Mouse (Mus musculus): ENCODE data around the gene Slc25a21. TPM values are rescaled to one million over a fixed set of nuclear protein-coding genes. Genes with fewer than 3 reads are reported as not detected.
A peak's percentile ranks its signal among the peaks of the same experiment; 100 is the strongest.

The Slc25a21 gene
- total and polyA plus RNA-seq, 3 experiments = 0.07 to 0.52 (median 0.40) TPM

- DNase-seq = no peak
These were observed 180.9 kb downstream of the Slc25a21 start for GRCm38 (mm10) chr12:57016324-57016723.

GRCm38 (mm10) chr12:57009010-57009409, 188.3 kb downstream of the Slc25a21 start:
- DNase-seq = no peak

- DNase-seq = peak; percentile 13
These were observed 211.2 kb downstream of the Slc25a21 start for GRCm38 (mm10) chr12:56986049-56986448.

DNA sequence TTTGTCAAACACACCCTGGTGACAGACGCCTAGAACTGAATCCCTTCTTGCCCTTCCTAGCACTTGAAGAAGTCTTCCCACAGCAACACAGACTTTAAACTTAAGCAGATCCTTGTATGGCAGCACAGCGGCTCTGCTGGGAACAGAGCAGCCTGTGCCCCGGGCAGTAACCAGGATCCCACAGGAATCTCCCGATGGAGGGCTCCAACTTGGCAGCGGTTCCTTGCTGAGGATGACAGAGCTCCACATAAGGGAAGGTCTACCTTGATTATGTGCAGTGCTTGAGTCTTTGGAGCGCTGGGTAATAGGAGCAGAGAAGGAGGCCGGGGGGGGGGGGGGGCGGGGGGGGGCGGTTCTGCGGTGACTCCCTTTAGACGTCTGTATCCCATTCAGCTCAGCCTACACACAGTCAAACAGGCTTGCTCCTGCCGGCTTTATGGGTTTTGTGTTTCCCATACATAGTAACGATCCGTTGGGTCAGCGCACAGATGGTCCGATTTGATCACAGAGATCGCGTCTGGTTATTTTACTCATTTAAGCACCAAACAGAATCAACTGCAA, 215.1 kb downstream of the Slc25a21 start:
- no peak for DNase-seq

GRCm38 (mm10) chr12:56975256-56975655, 222.0 kb downstream of the Slc25a21 start:
- DNase-seq = no peak

DNA sequence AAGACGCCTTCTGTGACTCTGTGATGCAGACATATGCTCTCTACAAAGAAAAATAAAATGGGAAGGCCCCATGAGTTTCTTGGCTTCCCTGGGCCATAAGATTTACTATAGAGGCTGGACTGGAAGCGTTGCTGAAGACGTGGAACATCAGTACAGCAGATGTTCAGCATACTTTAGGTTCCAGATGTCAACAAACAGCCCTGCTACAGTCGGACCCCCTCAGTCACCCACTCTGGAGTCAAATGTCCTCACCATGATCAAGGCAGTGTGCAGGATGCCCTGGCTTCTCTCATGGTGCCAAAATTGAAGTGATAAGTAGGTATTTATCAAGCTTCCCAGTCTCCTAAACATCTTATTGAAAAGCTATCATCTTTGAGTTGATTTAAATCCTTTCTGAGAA, 234.0 kb downstream of the Slc25a21 start:
- no peak for DNase-seq

DNA sequence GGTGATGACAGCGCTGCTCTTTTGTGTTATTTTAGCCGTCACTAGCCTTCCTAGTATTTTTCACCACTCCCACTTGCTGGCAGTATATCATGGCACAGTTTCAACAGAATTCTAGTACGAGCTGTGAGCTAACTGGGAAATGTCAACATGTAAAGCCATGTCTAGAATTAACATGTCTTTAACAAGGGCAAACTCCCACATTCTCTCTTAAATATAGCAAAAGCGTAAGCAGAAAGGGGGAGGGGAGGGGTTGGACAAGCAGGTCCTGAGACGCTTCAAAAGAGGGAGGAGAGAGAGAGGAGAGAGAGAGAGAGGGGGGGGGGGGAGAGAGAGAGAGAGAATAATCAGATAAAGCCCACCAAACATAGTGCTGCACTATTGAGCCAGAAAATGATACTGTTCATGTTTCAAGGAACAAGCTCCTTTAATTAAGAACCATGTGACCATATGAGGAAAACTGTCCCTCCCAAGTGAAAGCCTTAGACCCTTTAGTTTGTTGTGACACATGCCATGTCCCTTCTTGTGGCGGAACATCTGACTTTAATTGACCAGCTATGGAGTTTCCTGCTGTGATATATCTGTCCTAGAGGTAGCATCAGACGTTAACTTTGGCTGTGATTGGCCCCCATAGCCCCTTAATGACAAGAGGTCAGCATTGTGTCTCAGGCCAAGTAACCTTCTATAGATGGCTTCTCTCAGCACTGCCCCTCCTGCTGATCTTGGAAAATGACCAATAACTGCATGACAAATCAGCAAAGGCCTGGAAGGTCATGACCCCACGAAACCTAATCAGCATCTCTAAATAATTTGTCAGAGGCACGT, 237.8 kb downstream of the Slc25a21 start:
- no peak for DNase-seq

GRCm38 (mm10) chr12:56958244-56958643, 239.0 kb downstream of the Slc25a21 start:
- no peak for DNase-seq

DNA sequence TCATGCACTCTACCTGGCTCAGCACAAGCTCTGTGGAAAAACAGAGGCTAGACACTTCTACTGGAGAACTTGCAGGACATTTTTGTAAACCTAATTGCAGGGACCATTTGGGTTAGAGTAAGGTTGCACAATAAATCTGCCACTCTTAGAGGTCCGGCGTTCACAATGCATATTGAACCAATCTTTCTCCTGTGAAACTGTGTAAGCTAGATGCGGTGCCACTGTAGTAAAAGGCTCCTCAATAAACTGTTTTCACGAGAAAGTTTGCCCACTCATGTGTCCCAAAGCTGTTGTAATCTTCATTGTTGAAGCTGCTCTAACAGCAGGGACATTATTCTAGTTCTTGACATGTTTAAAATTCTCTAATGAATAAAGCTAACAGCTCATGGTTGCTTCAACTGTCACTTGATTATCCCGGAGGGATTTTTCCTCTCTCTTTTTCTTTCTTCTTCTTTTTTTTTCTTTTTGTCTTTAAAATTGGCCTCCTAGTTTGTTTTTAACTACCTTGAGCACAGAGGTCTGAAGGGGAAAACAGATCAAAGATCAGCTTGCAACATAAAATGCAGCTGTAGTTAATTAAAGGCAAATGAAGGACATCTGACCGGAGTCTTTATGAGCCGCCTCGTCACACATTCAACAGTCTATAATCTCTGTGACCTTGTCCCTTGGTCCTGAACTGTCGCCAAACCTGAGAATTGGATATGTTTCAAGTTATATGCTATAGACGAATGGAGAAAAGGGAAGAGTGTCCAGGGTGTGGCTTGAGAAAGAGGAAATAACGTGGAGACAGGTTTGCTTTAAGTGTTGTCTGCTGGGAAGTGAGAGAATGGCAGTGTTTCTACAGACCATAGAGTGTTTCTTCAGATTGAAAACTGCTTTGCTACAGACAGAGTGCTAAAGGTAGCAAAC, 245.3 kb downstream of the Slc25a21 start:
- no peak for DNase-seq

- DNase-seq = no peak
These were observed 253.0 kb downstream of the Slc25a21 start for GRCm38 (mm10) chr12:56944265-56944664.

DNA sequence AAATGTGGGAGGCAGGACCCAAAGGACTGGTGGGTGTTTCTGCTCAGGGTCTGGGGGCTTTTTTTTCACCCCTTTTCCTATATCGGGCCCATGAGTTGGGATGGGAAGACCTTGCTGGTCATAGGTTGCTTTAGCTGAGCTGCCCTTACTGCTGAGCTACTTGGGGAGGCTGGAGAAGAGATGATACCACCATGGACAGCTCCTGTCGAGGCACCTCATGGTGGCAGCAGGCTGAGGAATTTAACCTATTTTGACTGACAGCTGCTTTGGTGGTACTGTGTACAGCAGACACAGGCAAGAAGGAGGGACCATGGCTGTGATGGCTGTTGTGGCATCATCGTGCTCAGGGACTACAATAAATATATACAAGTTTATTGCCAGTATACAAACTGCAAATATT, 256.4 kb downstream of the Slc25a21 start:
- no peak for DNase-seq

- DNase-seq = no peak
These were observed 279.1 kb downstream of the Slc25a21 start for GRCm38 (mm10) chr12:56918145-56918544.

GRCm38 (mm10) chr12:56906476-56906875, 290.8 kb downstream of the Slc25a21 start:
- DNase-seq = no peak

DNA sequence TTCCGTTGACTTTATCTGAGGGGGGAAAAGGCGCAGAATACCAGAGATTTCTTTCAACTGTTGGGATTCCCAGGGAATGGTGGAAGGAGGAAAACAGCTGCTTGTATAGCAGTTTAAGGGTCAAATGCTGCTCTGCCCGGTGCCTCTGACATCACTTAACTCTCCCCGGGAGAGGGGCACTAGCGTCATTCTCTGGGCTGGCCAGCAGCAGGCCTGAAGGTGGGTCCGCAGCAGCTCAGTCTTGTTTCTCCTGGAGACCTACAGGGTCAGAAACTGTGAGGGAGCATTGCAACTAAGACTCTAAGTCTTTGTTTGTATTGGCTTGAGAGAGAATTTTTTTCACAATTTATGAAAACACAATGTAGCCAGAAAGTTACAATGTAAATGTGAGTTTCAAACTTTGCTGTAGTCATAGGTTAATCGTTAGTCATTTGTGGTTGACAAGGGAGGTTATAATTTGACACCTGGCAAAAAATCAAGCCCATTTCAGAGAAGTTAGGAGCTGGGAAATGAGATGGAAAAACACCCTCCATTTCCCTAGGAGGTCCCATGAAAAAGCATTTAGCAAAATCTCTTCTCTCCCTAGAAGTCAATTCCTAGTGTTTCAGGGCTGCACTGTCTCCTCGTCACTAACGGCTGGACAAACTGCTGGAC, 291.5 kb downstream of the Slc25a21 start:
- DNase-seq = no peak

- no peak for DNase-seq
These were observed 292.1 kb downstream of the Slc25a21 start for GRCm38 (mm10) chr12:56905222-56905621.

- DNase-seq = no peak
These were observed 294.4 kb downstream of the Slc25a21 start for GRCm38 (mm10) chr12:56902774-56903456.

GRCm38 (mm10) chr12:56897976-56898375, 299.3 kb downstream of the Slc25a21 start:
- no peak for DNase-seq

DNA sequence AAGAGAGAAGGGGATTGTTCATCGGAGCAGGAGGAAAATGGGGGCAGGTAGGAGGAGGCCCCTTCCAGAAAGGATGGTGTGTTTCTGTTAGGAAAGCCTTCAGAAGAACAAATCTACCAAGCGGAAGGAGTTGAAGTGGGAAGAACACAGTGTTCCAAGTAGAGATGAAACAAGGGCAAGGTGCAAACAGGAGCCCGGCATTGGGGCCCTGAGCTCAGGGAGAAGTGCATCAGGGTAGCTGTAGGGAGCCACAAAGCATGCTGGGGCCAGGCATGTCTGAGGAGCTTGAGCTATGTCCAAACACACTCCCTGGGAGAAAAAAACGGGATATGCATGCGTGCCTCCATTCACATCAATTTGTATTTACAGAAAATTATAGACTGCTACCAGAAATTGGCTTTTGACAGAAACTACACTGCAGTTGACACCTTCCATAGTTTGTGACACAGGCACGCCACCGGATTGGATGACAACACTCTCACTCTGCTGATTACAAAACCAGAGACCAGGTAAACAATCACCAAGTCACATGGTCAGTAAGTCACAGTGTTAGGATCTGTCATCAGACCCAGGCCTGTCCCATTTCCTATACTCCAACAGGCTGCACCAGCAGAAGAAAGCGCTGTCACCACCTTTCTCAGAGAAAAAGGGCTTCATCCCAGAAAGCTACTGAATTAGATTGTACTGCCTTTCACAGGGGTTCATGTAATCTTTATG, 299.9 kb downstream of the Slc25a21 start:
- DNase-seq = no peak

- no peak for DNase-seq
These were observed 302.3 kb downstream of the Slc25a21 start for GRCm38 (mm10) chr12:56894963-56895362.

GRCm38 (mm10) chr12:56890891-56891726, 306.2 kb downstream of the Slc25a21 start:
- no peak for DNase-seq

All from adrenal gland, adult 2 months (tissue).